Mouse (Mus musculus) activated CD4-positive, CD25-positive, alpha-beta regulatory T cell (primary cell): ENCODE data around the gene Ugt2b36. TPM values are rescaled to one million over a fixed set of nuclear protein-coding genes. Genes with fewer than 3 reads are reported as not detected.

Source experiments
- polyA plus RNA-seq, 2 experiments: library from polyadenylated mRNA; unstranded; fragments of 100-300 nt; shearing (Covaris generic); gene quantifications; one replicate each; pipeline ENCODE4 v1.2.1; 2017

The Ugt2b36 gene
- polyA plus RNA-seq = under 1 TPM in 1 of 2 experiments, not detected in 1; 0.29 TPM

DNA sequence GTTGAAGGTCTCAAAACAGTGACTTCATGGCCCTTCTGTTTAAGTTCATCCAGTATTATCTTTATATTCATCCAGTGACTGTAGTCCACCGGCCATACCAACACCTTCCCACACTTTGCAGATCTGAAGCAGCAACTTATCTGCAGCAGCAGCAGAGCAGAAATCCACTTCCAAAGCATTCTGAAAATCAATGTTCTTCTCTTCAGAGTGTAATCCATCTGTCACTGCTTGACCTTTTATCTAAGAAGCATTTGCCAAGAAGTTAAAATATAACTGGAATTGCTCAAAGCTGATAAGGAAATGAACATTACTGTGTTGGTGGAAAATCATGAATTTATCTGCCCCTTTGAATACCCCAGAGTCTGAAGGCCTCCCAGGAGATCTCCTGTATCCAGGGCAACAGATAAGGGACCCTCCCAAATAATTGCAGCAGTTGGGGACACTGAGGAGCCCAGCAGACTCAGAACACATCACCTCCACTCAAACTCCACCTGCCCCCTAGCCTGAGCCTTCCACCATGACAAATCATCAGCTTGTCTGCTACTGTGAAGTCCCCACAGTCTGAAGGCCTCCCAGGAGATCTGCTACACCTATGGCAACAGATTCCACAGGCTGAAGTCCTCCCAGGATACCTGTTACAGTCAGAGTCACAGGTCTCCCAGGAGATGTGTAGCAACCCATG, at the start of gene Ugt2b36:
TSS of gene Ugt2b36 (minus strand) at position 210 of the 682 bp plus-strand sequence.

DNA sequence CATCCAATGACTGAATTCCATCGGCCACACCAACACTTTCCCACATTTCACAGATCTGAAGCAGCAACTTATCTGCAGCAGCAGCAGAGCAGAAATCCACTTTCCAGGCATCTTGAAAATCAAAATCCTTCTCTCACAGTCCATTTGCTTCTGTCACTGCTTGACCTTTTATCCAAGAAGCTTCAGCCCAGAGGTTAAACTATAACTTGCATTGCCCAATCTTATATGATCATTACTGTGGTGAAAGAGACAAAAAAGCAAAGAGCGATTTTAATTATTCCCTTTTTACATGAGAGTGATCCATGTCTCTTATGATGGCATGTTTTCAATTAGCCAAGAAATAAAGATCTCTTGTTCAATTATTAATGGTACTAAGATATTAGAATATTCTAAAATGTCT, 47.8 kb upstream of the Ugt2b36 start, which contains the start of gene Ugt2b5:
TSS of gene Ugt2b5 (minus strand) at position 123 of the 400 bp plus-strand sequence.

Other genes starting within 250 kb of the Ugt2b36 start
- gene Ugt2b34, start 185.6 kb downstream of the Ugt2b36 start, polyA plus RNA-seq = not detected
- gene Ugt2b1, start 166.0 kb downstream of the Ugt2b36 start, polyA plus RNA-seq = under 1 TPM; 0.14 to 0.15 TPM
- not detected for gene Ugt2b35, start 91.7 kb downstream of the Ugt2b36 start, polyA plus RNA-seq
- gene Ugt2b5, start 47.8 kb upstream of the Ugt2b36 start, polyA plus RNA-seq = not detected
- gene Ugt2b37, start 162.2 kb upstream of the Ugt2b36 start, polyA plus RNA-seq = under 1 TPM in 1 of 2 experiments, not detected in 1; 0.23 TPM
- gene Ugt2a3, start 244.6 kb upstream of the Ugt2b36 start, polyA plus RNA-seq = under 1 TPM in 1 of 2 experiments, not detected in 1; 0.14 TPM